Mouse (Mus musculus): ENCODE measurements around the gene Dnaic2.

Gene Dnaic2

GRCm38 (mm10) chr11:114802540-114803267, 75.5 kb downstream of the Dnaic2 start:
- no peak for DNase-seq

GRCm38 (mm10) chr11:114803990-114804389, 76.8 kb downstream of the Dnaic2 start:
- DNase-seq = no peak

- DNase-seq = no peak
These were observed 79.8 kb downstream of the Dnaic2 start for GRCm38 (mm10) chr11:114807025-114807424.

Data from lung, postnatal 14 days (tissue).